Mouse (Mus musculus) splenic B cell, adult 2 months (primary cell): Measurements from ENCODE around the gene Irs2.

Source experiments
- DNase-seq: peaks from one replicate; pipeline ENCODE4 v3.0.0-alpha.2; 2011; ENCODE audit warnings: low read depth, low spot score
- H3K27me3 ChIP-seq: 2 replicates; pipeline ENCODE4 v1.6.1; 2012; ENCODE audit warnings: mild to moderate bottlenecking, low read length, moderate library complexity, mixed read lengths; ENCODE audit not compliant: control insufficient read depth, poor library complexity, insufficient read depth, severe bottlenecking
- H3K36me3 ChIP-seq: 2 replicates; pipeline ENCODE4 v1.6.1; 2012; ENCODE audit warnings: mild to moderate bottlenecking, low read length, moderate library complexity, mixed read lengths; ENCODE audit not compliant: control insufficient read depth, poor library complexity, insufficient read depth, severe bottlenecking

The Irs2 gene

DNA sequence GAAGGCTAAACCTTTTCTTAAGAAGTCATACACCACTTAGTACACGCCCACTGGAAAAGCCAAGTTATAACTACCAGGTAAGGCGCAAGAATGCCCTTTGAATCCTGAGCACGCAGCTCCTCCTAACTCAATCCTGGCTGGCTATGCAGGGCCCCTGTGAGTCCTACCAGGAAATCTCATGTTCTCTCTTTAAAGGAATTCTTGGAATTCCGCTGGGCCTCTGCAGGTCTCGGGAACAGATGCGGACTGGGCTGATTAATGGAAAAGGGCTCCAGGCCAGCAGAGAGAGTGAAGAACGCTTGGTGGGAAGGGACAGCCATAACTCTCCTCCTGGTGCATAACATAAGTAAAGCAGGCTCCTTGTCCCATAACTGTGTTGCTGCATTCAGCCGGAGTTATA is 46.3 kb downstream of the Irs2 start:
- Histone ChIP-seq H3K27me3 (no peaks in the 10 kb centered on the region), H3K36me3 (no peaks in the 10 kb centered on the region)
- no peak for DNase-seq

DNA sequence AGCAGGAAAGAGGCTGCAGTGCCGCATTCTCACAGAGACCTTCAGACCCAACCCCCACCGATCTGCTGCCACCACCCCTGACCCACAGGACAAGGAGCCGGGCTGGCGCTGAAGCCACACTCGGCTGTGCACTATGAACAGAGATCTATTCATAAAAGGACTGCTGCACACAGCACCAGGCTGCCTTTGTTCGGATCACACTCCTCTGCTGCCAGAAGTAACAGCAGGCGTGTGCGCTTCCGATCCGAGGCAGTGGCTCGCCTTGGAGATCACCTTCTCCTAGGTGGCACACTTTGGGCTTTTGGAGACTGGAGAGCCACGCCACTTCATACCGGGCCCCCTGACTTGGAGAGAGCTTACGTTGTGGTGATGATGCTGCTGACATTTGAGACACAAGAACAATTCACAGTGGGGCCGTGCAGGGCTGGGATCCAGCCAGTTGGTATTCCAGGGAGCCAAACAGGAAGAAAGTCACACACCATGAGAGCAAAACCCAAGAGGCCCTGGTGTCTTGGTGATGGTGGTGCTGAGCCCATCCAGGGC is 47.9 kb downstream of the Irs2 start:
- no peak for DNase-seq
- no peaks in the 10 kb centered on the region for H3K27me3 ChIP-seq
- H3K36me3 ChIP-seq: no peaks in the 10 kb centered on the region

- H3K27me3 ChIP-seq: no peaks in the 10 kb centered on the region
- H3K36me3 ChIP-seq: no peaks in the 10 kb centered on the region
These were observed 50.8 kb downstream of the Irs2 start for GRCm38 (mm10) chr8:10957292-10957955.

GRCm38 (mm10) chr8:10953346-10954053 is 54.8 kb downstream of the Irs2 start:
- Histone ChIP-seq H3K36me3 (no peaks in the 10 kb centered on the region), H3K27me3 (no peaks in the 10 kb centered on the region)
- no peak for DNase-seq

More at GRCm38 (mm10) chr8:10957292-10957955, 50.8 kb downstream of the Irs2 start:
- DNase-seq: no peak

DNA sequence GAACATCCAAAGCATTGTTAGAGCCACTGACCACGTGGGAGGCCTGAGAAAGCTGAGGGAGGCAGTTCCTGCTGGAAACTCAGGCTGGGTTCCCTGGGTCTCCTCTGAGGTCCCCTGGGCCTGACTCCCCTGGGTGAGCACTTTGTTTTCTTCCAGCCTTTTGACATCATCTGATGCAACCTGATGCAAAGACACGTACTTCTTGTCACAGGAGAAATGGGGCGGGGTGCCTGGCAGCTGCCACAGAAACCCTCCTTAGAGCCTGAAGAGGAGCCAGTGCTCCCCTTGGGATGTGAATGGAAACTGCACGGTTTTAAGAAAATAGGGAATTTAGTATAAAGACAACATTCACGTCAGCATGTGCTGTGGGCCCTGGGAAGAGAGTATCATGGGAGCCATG is 55.6 kb downstream of the Irs2 start:
- Histone ChIP-seq H3K36me3 (no peaks in the 10 kb centered on the region), H3K27me3 (no peaks in the 10 kb centered on the region)
- no peak for DNase-seq

GRCm38 (mm10) chr8:10952235-10952634 is 56.0 kb downstream of the Irs2 start:
- no peaks in the 10 kb centered on the region for H3K36me3 ChIP-seq
- DNase-seq: no peak
- H3K27me3 ChIP-seq: no peaks in the 10 kb centered on the region

- DNase-seq: no peak
- Histone ChIP-seq H3K36me3 (no peaks in the 10 kb centered on the region), H3K27me3 (no peaks in the 10 kb centered on the region)
These were observed 56.7 kb downstream of the Irs2 start for GRCm38 (mm10) chr8:10951567-10951966.

DNA sequence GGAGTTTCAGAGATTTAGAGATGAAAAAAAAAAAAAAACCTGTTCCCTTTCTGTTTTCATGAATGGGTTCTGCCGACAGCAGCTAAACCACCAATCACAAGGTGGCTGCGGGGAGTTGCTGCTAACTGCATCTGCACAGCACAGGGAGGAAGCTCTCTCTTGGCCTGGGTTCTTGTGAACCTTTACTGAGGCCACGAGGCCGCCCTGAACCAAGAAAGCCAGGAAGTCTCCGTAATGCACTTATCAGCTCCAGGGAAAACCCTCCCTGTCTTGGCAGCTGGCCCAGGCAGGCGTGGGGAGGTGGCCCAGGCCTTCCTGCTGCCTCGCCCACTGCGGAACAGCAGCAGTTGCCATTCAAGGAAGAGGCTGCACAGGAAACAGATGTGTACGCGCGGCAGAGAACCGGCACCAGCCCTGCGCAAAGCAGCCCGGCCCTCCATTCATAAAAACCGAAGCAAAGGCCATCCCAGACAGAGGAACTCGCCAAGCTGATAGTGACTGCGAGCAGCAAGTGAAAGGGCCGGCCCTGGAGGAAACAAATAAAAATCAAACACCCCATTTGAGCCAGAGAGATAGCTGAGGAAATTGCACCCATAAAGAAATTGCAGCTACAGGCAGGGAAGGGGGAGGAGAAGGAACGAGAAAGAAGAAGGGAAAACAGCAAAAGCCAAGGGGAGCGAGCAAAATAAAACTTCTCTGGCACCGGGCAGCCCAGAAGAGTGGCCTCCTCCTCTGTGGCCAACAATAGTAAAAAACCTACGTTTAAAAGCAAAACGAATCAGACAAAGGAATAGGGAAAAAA is 62.1 kb downstream of the Irs2 start:
- no peaks in the 10 kb centered on the region for H3K27me3 ChIP-seq
- DNase-seq: peak; percentile 79
- no peaks in the 10 kb centered on the region for H3K36me3 ChIP-seq

DNA sequence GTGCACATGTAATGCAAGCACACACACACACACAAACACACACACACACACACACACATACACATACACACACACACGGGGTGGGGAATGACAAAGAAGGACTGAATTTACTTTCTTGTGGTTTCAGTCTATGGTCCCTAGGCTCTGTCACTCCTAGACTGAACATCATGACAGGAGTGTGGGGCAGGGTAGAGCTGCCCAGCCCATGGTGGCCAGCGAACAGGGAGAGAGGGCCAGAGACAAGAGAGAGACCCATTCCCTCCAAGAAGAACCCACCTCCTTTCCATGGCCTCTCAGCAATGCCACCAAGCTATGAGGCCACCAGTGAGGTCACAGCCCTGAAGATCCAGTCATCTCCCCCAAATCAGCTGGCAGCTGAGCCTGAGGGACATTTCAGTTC is 62.8 kb downstream of the Irs2 start:
- no peak for DNase-seq
- Histone ChIP-seq H3K27me3 (no peaks in the 10 kb centered on the region), H3K36me3 (no peaks in the 10 kb centered on the region)

DNA sequence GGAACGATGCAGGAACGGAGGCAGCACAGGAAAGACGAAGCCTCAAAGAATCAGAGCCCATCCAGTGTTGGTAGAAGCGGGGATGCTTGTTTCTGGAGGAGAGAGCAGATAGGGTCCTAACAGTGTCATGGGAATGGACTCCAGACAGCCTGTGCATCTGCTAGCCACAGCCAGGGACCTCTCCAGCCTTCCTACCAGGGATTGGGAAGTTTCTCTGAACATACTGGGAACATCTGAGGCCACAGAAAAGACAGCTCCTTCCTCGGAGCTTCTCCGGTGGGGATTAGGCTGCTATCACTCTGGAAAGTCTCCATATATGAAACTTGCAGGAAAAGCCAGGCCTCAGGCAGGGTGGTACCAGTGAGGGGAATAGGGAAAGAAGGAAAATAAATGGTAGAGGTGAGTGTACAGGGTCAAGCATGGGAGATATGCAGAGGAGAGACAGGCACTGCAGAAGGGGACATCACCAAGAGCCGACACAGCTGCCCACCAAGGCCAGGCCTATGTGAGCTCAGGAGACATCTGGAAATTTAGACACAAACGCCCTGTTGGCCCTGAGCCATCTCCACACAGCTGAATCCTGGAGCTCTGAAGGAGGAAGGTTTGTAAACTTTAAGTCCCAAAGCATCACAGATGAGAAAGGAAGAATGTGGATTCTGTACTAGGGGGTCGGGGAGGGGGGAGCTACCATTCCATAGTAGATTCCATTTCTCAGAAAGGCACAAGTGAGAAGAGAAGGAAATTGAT is 64.8 kb downstream of the Irs2 start:
- Histone ChIP-seq H3K36me3 (no peaks in the 10 kb centered on the region), H3K27me3 (no peaks in the 10 kb centered on the region)
- DNase-seq: no peak

DNA sequence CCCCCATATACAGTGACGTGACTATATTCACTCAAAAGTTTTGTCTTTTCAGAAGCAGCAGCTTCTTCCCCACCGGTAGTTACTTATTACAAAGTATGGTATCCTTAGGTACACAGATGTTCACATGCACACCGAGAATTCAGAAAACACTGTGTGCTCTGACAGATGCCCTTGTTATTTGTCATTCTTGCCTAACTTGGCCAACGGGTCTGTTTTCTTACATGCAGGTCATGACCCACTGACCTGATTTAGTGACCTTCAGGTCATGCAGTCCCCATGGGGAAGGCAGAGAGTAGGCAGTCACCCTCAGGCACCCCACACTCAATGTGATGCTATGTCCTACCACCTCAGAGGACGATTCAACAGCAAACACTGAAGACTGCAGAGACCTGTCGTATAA is 68.4 kb downstream of the Irs2 start:
- Histone ChIP-seq H3K36me3 (no peaks in the 10 kb centered on the region), H3K27me3 (no peaks in the 10 kb centered on the region)
- DNase-seq: no peak

- Histone ChIP-seq H3K27me3 (no peaks in the 10 kb centered on the region), H3K36me3 (no peaks in the 10 kb centered on the region)
- DNase-seq: no peak
These were observed 69.0 kb downstream of the Irs2 start for GRCm38 (mm10) chr8:10939210-10939782.

DNA sequence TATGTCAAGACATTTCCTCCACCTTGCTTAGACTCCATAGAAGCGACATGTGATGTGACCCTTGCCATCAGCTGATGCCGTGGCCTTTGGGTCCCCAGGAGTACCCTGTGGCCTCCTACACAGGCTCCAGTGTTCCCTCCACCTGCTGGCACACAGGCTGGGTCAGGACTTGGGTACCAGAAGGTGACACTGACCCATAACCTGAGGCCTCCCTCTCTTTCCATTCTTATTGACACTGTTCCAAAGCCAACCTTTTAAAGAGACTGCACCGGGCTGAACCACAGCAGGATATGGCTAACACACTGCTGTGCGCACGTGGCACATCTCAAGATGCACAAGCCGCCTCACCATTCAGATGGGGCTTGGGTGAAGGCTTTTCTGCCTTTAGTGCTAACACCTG is 70.0 kb downstream of the Irs2 start:
- no peaks in the 10 kb centered on the region for H3K36me3 ChIP-seq
- no peak for DNase-seq
- no peaks in the 10 kb centered on the region for H3K27me3 ChIP-seq

DNA sequence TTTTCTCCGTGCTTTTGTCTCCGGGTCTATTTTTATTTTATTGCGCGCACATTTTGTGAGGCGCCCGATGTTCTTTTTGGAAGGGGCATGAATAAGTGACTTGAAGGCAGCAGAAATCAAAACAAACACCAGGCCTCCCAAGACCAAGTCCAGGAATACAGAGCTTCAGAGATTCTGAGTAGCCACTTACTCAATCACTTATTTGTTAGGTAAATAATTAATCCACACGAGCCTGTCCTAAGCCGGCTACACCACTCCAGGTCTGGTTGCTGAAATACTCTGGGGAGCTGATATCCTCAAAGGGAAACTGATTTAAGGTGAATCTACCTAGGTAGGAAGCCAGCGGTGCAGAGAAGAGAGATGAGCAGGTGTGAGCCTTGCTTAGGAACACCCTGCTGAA is 71.6 kb downstream of the Irs2 start:
- Histone ChIP-seq H3K27me3 (no peaks in the 10 kb centered on the region), H3K36me3 (no peaks in the 10 kb centered on the region)
- no peak for DNase-seq
